In the genomic region with DNA sequence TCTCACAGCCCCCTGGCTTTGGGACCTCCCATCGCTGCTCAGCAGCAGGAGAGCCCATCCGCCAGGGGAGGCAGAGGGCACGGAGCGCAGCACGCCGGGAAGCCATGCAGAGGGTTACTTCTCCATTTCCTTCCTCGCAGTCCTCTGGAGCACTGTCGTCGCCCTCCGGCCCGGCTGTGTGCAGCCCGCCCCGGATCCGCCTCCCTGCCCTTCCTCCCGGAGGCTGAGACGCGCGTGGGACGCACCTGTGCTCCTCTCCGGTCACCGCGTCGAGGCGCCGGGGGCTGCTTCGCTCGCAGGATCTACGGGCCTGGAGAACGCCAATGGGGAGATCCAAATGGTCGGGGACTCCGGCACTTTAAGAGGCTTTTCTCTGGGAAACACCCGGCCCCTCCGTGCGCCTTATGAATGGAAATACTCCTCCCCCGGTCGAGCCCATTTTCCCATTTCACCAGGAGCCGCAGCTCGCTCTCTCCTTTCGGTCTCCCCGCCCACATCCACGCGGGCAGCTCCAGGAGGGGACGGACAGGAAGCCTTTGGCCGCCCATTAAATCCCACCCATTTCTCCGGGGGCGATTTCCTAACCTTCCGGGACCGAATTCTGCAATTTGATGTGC, we compare ENCODE assay signal across 8 mouse cellular contexts. TPM values are rescaled to one million over a fixed set of nuclear protein-coding genes. Genes with fewer than 3 reads are reported as not detected.
A peak's percentile ranks its signal among the peaks of the same experiment; 100 is the strongest.
DNase-seq lines count a peak whose midpoint lies in the region; ATAC-seq and TF ChIP-seq lines count a peak whose summit lies in the region.

A gene (plus strand): TSS at position 82 of the 617 bp plus-strand sequence.

- no peaks in the 10 kb centered on the region for H3K9me3 ChIP-seq in embryonic facial prominence, embryonic 10.5 days
- no peaks in the 10 kb centered on the region for H3K9me3 ChIP-seq in liver, embryonic 14.5 days (ENCODE audit: control insufficient read depth, low read length)
- no peaks in the 10 kb centered on the region for H3K9me3 ChIP-seq in neural tube, embryonic 15.5 days (replicated peaks)

- TF ChIP-seq CTCF in liver, embryonic 14.5 days (IDR thresholded peaks at IDR 0.05; ENCODE audit: low read depth) = no peak

- peaks cover 19% of the 10 kb centered on the region for H3K4me1 ChIP-seq in embryonic facial prominence, embryonic 10.5 days
- no peaks in the 10 kb centered on the region for H3K4me1 ChIP-seq in liver, embryonic 14.5 days (replicated peaks; ENCODE audit: control insufficient read depth in 2 of 2, insufficient read depth in 2 of 2, low read length in 1 of 2)
- H3K4me1 ChIP-seq in neural tube, embryonic 15.5 days = peaks cover 36% of the 10 kb centered on the region

- no peaks in the 10 kb centered on the region for H3K36me3 ChIP-seq in embryonic facial prominence, embryonic 10.5 days (replicated peaks)
- H3K36me3 ChIP-seq in liver, embryonic 14.5 days (replicated peaks; ENCODE audit: control insufficient read depth, insufficient read depth, low read depth) = no peaks in the 10 kb centered on the region
- no peaks in the 10 kb centered on the region for H3K36me3 ChIP-seq in neural tube, embryonic 15.5 days

- intact Hi-C loops in heart, postnatal 14 days (cut with DNase I) = no loop called here

- no peak within 1 kb of the TSS for H3K9ac ChIP-seq in liver, embryonic 14.5 days (replicated peaks)
- H3K9ac ChIP-seq in neural tube, embryonic 15.5 days (replicated peaks) = peak within 1 kb of the TSS; percentile 74

- peak within 1 kb of the TSS; percentile 60 for H3K4me2 ChIP-seq in liver, embryonic 14.5 days (ENCODE audit: low read depth)
- H3K4me2 ChIP-seq in neural tube, embryonic 15.5 days = peak within 1 kb of the TSS; percentile 70

- peaks cover 31% of the 10 kb centered on the region for H3K27me3 ChIP-seq in embryonic facial prominence, embryonic 10.5 days (replicated peaks; ENCODE audit: low read depth, poor library complexity, severe bottlenecking)
- H3K27me3 ChIP-seq in liver, embryonic 14.5 days (ENCODE audit: control insufficient read depth, insufficient read depth, low read length) = peaks cover 11% of the 10 kb centered on the region
- H3K27me3 ChIP-seq in neural tube, embryonic 15.5 days (replicated peaks) = no peaks in the 10 kb centered on the region

- peak within 1 kb of the TSS; percentile 48; the same call in 1 of the 2 replicates for H3K27ac ChIP-seq in embryonic facial prominence, embryonic 10.5 days (replicated peaks)
- no peak within 1 kb of the TSS for H3K27ac ChIP-seq in liver, embryonic 14.5 days
- H3K27ac ChIP-seq in neural tube, embryonic 15.5 days (replicated peaks) = peak within 1 kb of the TSS; percentile 98

- no peak for TF ChIP-seq EP300 in liver, embryonic 14.5 days (IDR thresholded peaks at IDR 0.05; ENCODE audit: low read depth)

- no peak for ATAC-seq in liver, embryonic 14.5 days (ENCODE audit: insufficient read depth)
- peak; percentile 86 for ATAC-seq in neural tube, embryonic 15.5 days (ENCODE audit: low FRiP score)

- under 1% methylated on average over 48 of the region's 48 CpGs for WGBS in embryonic facial prominence, embryonic 10.5 days
- WGBS in liver, embryonic 14.5 days (ENCODE audit: insufficient replicate concordance) = 1% methylated on average over 48 of the region's 48 CpGs
- under 1% methylated on average over 42 of the region's 48 CpGs for WGBS in neural tube, embryonic 15.5 days

- DNase-seq in urinary bladder, postnatal 25 days (ENCODE audit: low spot score) = peak; percentile 8
- DNase-seq in urinary bladder, adult 2 months (ENCODE audit: low spot score) = no peak
- DNase-seq in embryonic facial prominence, embryonic 10.5 days (ENCODE audit: low spot score) = peak; percentile 64
- DNase-seq in heart, postnatal 14 days = peak; percentile 14 to 19
- DNase-seq in layer of hippocampus, adult 18-20 months (ENCODE audit: low spot score in 2 of 2) = peak; percentile 83 to 87
- no peak for DNase-seq in liver, embryonic 14.5 days (ENCODE audit: low read depth in 3 of 3, low spot score in 3 of 3)
- DNase-seq in spleen, adult 12 weeks (ENCODE audit: low spot score) = no peak

- H3K4me3 ChIP-seq in embryonic facial prominence, embryonic 10.5 days = peak within 1 kb of the TSS; percentile 69
- peak within 1 kb of the TSS; percentile 41 to 42 for H3K4me3 ChIP-seq in liver, embryonic 14.5 days (ENCODE audit: insufficient read depth in 1 of 2, low read depth in 2 of 2, low read length in 2 of 2)
- peak within 1 kb of the TSS; percentile 75 for H3K4me3 ChIP-seq in neural tube, embryonic 15.5 days (replicated peaks)

RNA-seq across cellular contexts. Expression of the gene that starts here (rescaled TPM):
- polyA plus RNA-seq in urinary bladder, adult 2 months (2012; rRNA removed) = 0.12 and 0.14 TPM in 2 replicates
- 0.33 and 0.57 TPM in 2 replicates for polyA plus RNA-seq in embryonic facial prominence, embryonic 10.5 days (2016; fragmentation: Nextera tagmentation; extraction: Ambion mirVana)
- total RNA-seq in heart, postnatal 14 days (2021) = under 1 TPM; 0.05 to 0.12 TPM
- total RNA-seq in layer of hippocampus, adult 18-20 months (2021) = 10 to 100 TPM; 49.3 to 49.6 TPM
- polyA plus RNA-seq in liver, embryonic 14.5 days (2012; rRNA removed) = 0.12 and 0.22 TPM in 2 replicates
- polyA plus RNA-seq in liver, embryonic 14.5 days (2014; fragmentation: Nextera tagmentation; extraction: Ambion mirVana) = 0.04 TPM in 1 of 2 replicates, not detected in the other
- polyA plus RNA-seq in neural tube, embryonic 15.5 days (2015; fragmentation: Nextera tagmentation; extraction: Ambion mirVana) = 5.6 and 6.3 TPM in 2 replicates

Comparison
In these comparisons a context has a peak if more than half of its experiments do, and no peak if none do; other contexts are left out.
1. RNA of the gene that starts here (total RNA-seq): 49.3 to 49.6 TPM in layer of hippocampus, adult 18-20 months; 0.05 to 0.12 TPM in heart, postnatal 14 days; every median in the first group is over 10 times any median in the second.
2. DNase-seq: peak in urinary bladder, postnatal 25 days (single experiment) and layer of hippocampus, adult 18-20 months (2 of 2); none in urinary bladder, adult 2 months (single experiment), liver, embryonic 14.5 days (0 of 3) and spleen, adult 12 weeks (single experiment).
3. Peak in DNase-seq, H3K4me3 ChIP-seq and H3K27ac ChIP-seq in embryonic facial prominence, embryonic 10.5 days; RNA of the gene not detected or under 1 TPM.
4. Peak in DNase-seq in heart, postnatal 14 days; RNA of the gene not detected or under 1 TPM.
5. Peak in every context shown above with its lines, with median percentiles within 50 percentile points of each other: H3K4me3 ChIP-seq.